Mouse (Mus musculus): ENCODE results near the gene Minos1. TPM values are rescaled to one million over a fixed set of nuclear protein-coding genes. Genes with fewer than 3 reads are reported as not detected.

The Minos1 gene
- polyA plus RNA-seq, 1 experiment from 2014 or later, result 415 TPM

- Histone ChIP-seq H3K9me3 (ENCODE audit: control insufficient read depth, low read length) (no peaks in the 10 kb centered on the region), H3K4me2 (ENCODE audit: low read depth, low read length) (no peak overlapping the region), H3K27me3 (ENCODE audit: control insufficient read depth, insufficient read depth, low read length) (no peaks in the 10 kb centered on the region), H3K4me1 (ENCODE audit: control insufficient read depth, insufficient read depth, low read length) (no peaks in the 10 kb centered on the region), H3K27ac (ENCODE audit: low read depth, low read length) (no peak overlapping the region), H3K4me3 (ENCODE audit: low read depth, low read length) (no peak overlapping the region), H3K9ac (replicated peaks; ENCODE audit: low read depth, low read length) (no peak overlapping the region), H3K36me3 (ENCODE audit: control insufficient read depth, insufficient read depth, low read length) (no peaks in the 10 kb centered on the region)
- no peak for ATAC-seq (ENCODE audit: low read depth)
- WGBS, result 90% methylated on average over 5 of the region's 5 CpGs
These were observed 15.2 kb downstream of the Minos1 start for GRCm38 (mm10) chr4:139115721-139116120.

GRCm38 (mm10) chr4:139112482-139112881 is 18.4 kb downstream of the Minos1 start:
- Histone ChIP-seq H3K36me3 (ENCODE audit: control insufficient read depth, insufficient read depth, low read length) (no peaks in the 10 kb centered on the region), H3K9me3 (ENCODE audit: control insufficient read depth, low read length) (no peaks in the 10 kb centered on the region), H3K4me1 (ENCODE audit: control insufficient read depth, insufficient read depth, low read length) (no peaks in the 10 kb centered on the region), H3K27ac (ENCODE audit: low read depth, low read length) (no peak overlapping the region), H3K4me3 (ENCODE audit: low read depth, low read length) (no peak overlapping the region), H3K4me2 (ENCODE audit: low read depth, low read length) (no peak overlapping the region), H3K27me3 (ENCODE audit: control insufficient read depth, insufficient read depth, low read length) (no peaks in the 10 kb centered on the region), H3K9ac (replicated peaks; ENCODE audit: low read depth, low read length) (no peak overlapping the region)
- no peak for ATAC-seq (ENCODE audit: low read depth)
- WGBS, result 74% methylated on average over 3 of the region's 3 CpGs

- H3K4me1 ChIP-seq (ENCODE audit: control insufficient read depth, insufficient read depth, low read length), result no peaks in the 10 kb centered on the region
- H3K4me2 ChIP-seq (ENCODE audit: low read depth, low read length), result no peak overlapping the region
- WGBS, result 55% methylated on average over 3 of the region's 3 CpGs
- no peak overlapping the region for H3K27ac ChIP-seq (ENCODE audit: low read depth, low read length)
- H3K4me3 ChIP-seq (ENCODE audit: low read depth, low read length), result no peak overlapping the region
- no peaks in the 10 kb centered on the region for H3K9me3 ChIP-seq (ENCODE audit: control insufficient read depth, low read length)
- H3K27me3 ChIP-seq (ENCODE audit: control insufficient read depth, insufficient read depth, low read length), result no peaks in the 10 kb centered on the region
- H3K36me3 ChIP-seq (ENCODE audit: control insufficient read depth, insufficient read depth, low read length), result no peaks in the 10 kb centered on the region
- no peak overlapping the region for H3K9ac ChIP-seq (replicated peaks; ENCODE audit: low read depth, low read length)
- ATAC-seq (ENCODE audit: low read depth), result no peak
These were observed 19.5 kb downstream of the Minos1 start for GRCm38 (mm10) chr4:139111421-139111820.

- H3K4me3 ChIP-seq (ENCODE audit: low read depth, low read length), result no peak overlapping the region
- no peak for ATAC-seq (ENCODE audit: low read depth)
- H3K9me3 ChIP-seq (ENCODE audit: control insufficient read depth, low read length), result no peaks in the 10 kb centered on the region
- no peaks in the 10 kb centered on the region for H3K4me1 ChIP-seq (ENCODE audit: control insufficient read depth, insufficient read depth, low read length)
- H3K27me3 ChIP-seq (ENCODE audit: control insufficient read depth, insufficient read depth, low read length), result no peaks in the 10 kb centered on the region
- H3K9ac ChIP-seq (replicated peaks; ENCODE audit: low read depth, low read length), result no peak overlapping the region
- no peaks in the 10 kb centered on the region for H3K36me3 ChIP-seq (ENCODE audit: control insufficient read depth, insufficient read depth, low read length)
- no peak overlapping the region for H3K4me2 ChIP-seq (ENCODE audit: low read depth, low read length)
- no peak overlapping the region for H3K27ac ChIP-seq (ENCODE audit: low read depth, low read length)
- WGBS, result 78% methylated on average over 3 of the region's 3 CpGs
These were observed 20.1 kb downstream of the Minos1 start for GRCm38 (mm10) chr4:139110858-139111257.

GRCm38 (mm10) chr4:139105453-139105852 is 25.5 kb downstream of the Minos1 start:
- Histone ChIP-seq H3K36me3 (ENCODE audit: control insufficient read depth, insufficient read depth, low read length) (peaks cover 9% of the 10 kb centered on the region; the same call in 1 of the 2 replicates), H3K9ac (replicated peaks; ENCODE audit: low read depth, low read length) (no peak overlapping the region), H3K4me2 (ENCODE audit: low read depth, low read length) (no peak overlapping the region), H3K9me3 (ENCODE audit: control insufficient read depth, low read length) (no peaks in the 10 kb centered on the region), H3K4me3 (ENCODE audit: low read depth, low read length) (no peak overlapping the region), H3K27me3 (ENCODE audit: control insufficient read depth, insufficient read depth, low read length) (no peaks in the 10 kb centered on the region), H3K4me1 (ENCODE audit: control insufficient read depth, insufficient read depth, low read length) (peaks cover 7% of the 10 kb centered on the region; the same call in 1 of the 2 replicates), H3K27ac (ENCODE audit: low read depth, low read length) (no peak overlapping the region)
- ATAC-seq (ENCODE audit: low read depth), result no peak
- 97% methylated on average over 1 of the region's 1 CpGs for WGBS

- no peaks in the 10 kb centered on the region for H3K9me3 ChIP-seq (ENCODE audit: control insufficient read depth, low read length)
- H3K4me2 ChIP-seq (ENCODE audit: low read depth, low read length), result no peak overlapping the region
- WGBS, result 82% methylated on average over 6 of the region's 6 CpGs
- no peaks in the 10 kb centered on the region for H3K27me3 ChIP-seq (ENCODE audit: control insufficient read depth, insufficient read depth, low read length)
- no peak overlapping the region for H3K4me3 ChIP-seq (ENCODE audit: low read depth, low read length)
- H3K4me1 ChIP-seq (ENCODE audit: control insufficient read depth, insufficient read depth, low read length), result peaks cover 7% of the 10 kb centered on the region; the same call in 1 of the 2 replicates
- H3K9ac ChIP-seq (replicated peaks; ENCODE audit: low read depth, low read length), result no peak overlapping the region
- no peak overlapping the region for H3K27ac ChIP-seq (ENCODE audit: low read depth, low read length)
- peaks cover 9% of the 10 kb centered on the region; the same call in 1 of the 2 replicates for H3K36me3 ChIP-seq (ENCODE audit: control insufficient read depth, insufficient read depth, low read length)
- ATAC-seq (ENCODE audit: low read depth), result no peak
These were observed 29.4 kb downstream of the Minos1 start for GRCm38 (mm10) chr4:139101546-139101945.

GRCm38 (mm10) chr4:139100326-139100725 is 30.6 kb downstream of the Minos1 start:
- no peaks in the 10 kb centered on the region for H3K27me3 ChIP-seq (ENCODE audit: control insufficient read depth, insufficient read depth, low read length)
- no peak overlapping the region for H3K4me3 ChIP-seq (ENCODE audit: low read depth, low read length)
- 82% methylated on average over 8 of the region's 8 CpGs for WGBS
- no peak for ATAC-seq (ENCODE audit: low read depth)
- peaks cover 7% of the 10 kb centered on the region; the same call in 1 of the 2 replicates for H3K4me1 ChIP-seq (ENCODE audit: control insufficient read depth, insufficient read depth, low read length)
- peaks cover 9% of the 10 kb centered on the region; the same call in 1 of the 2 replicates for H3K36me3 ChIP-seq (ENCODE audit: control insufficient read depth, insufficient read depth, low read length)
- H3K9me3 ChIP-seq (ENCODE audit: control insufficient read depth, low read length), result no peaks in the 10 kb centered on the region
- H3K4me2 ChIP-seq (ENCODE audit: low read depth, low read length), result no peak overlapping the region
- no peak overlapping the region for H3K9ac ChIP-seq (replicated peaks; ENCODE audit: low read depth, low read length)
- H3K27ac ChIP-seq (ENCODE audit: low read depth, low read length), result no peak overlapping the region

GRCm38 (mm10) chr4:139096201-139096600 is 34.7 kb downstream of the Minos1 start:
- no peak overlapping the region for H3K4me2 ChIP-seq (ENCODE audit: low read depth, low read length)
- H3K4me3 ChIP-seq (ENCODE audit: low read depth, low read length), result no peak overlapping the region
- no peaks in the 10 kb centered on the region for H3K9me3 ChIP-seq (ENCODE audit: control insufficient read depth, low read length)
- no peak for ATAC-seq (ENCODE audit: low read depth)
- peaks cover 9% of the 10 kb centered on the region; the same call in 1 of the 2 replicates for H3K4me1 ChIP-seq (ENCODE audit: control insufficient read depth, insufficient read depth, low read length)
- no peak overlapping the region for H3K27ac ChIP-seq (ENCODE audit: low read depth, low read length)
- peaks cover 6% of the 10 kb centered on the region; the same call in 1 of the 2 replicates for H3K27me3 ChIP-seq (ENCODE audit: control insufficient read depth, insufficient read depth, low read length)
- no peaks in the 10 kb centered on the region for H3K36me3 ChIP-seq (ENCODE audit: control insufficient read depth, insufficient read depth, low read length)
- H3K9ac ChIP-seq (replicated peaks; ENCODE audit: low read depth, low read length), result no peak overlapping the region
- WGBS, result 69% methylated on average over 5 of the region's 5 CpGs

- no peak overlapping the region for H3K4me2 ChIP-seq (ENCODE audit: low read depth, low read length)
- no peak overlapping the region for H3K9ac ChIP-seq (replicated peaks; ENCODE audit: low read depth, low read length)
- no peak overlapping the region for H3K4me3 ChIP-seq (ENCODE audit: low read depth, low read length)
- H3K27me3 ChIP-seq (ENCODE audit: control insufficient read depth, insufficient read depth, low read length), result peaks cover 6% of the 10 kb centered on the region; the same call in 1 of the 2 replicates
- peaks cover 12% of the 10 kb centered on the region; the same call in 1 of the 2 replicates for H3K4me1 ChIP-seq (ENCODE audit: control insufficient read depth, insufficient read depth, low read length)
- no peak overlapping the region for H3K27ac ChIP-seq (ENCODE audit: low read depth, low read length)
- ATAC-seq (ENCODE audit: low read depth), result no peak
- H3K9me3 ChIP-seq (ENCODE audit: control insufficient read depth, low read length), result no peaks in the 10 kb centered on the region
- no peaks in the 10 kb centered on the region for H3K36me3 ChIP-seq (ENCODE audit: control insufficient read depth, insufficient read depth, low read length)
- WGBS, result 59% methylated on average over 1 of the region's 1 CpGs
These were observed 35.5 kb downstream of the Minos1 start for GRCm38 (mm10) chr4:139095406-139095805.

Measured in neural tube, embryonic 14.5 days (tissue).